Mouse (Mus musculus): ENCODE measurements at regions not wholly inside any gene's neighbourhood (a gene's known extent, or its start where the extent isn't known, plus 50 kb on each side); places are given as distances from the start of the nearest gene placed in this dataset.
A peak's percentile ranks its signal among the peaks of the same experiment; 100 is the strongest.

DNA sequence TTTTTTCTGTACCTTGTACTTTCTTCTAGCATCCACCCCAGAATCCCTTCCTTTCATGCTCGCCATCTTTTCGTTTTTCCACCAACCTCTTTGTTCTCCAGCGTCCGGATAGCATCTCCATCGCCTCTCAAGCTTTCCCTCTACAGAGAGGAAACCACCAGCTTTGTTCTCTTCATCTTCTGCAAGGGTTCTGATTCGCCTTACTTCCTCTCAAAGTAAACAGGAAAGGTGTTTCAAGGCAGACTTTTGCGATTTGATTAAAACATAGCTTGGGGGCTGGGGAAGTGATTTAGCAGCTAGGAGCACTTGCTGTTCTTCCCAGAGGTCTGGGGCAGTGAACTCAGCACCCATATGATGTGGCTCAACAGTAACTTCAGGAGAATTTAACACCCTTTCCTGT is 71.4 kb downstream of the Emp1 start:
- intact Hi-C loops (cut with DNase I) = no loop called here
- DNase-seq (ENCODE audit: low spot score in 2 of 2) = no peak

DNA sequence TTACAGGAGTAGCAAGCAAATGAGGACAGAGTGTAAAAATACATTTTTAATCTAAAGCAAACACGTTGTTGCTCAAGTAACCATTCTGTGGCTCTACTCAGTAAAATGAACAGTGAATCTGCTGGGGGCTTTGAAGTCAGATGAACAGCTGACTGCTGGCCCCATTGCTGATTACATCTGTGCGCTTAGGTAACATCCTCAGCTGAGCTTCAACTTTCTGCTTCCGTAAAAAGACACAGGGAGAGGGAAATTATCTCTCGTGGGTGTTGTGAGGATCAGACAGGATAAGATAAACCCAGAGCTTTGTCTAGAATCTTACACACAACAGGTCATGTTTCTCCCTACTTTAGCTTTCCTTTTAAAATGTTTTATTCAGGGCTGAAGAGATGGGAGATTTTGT is 74.0 kb downstream of the Emp1 start:
- no peak for DNase-seq (ENCODE audit: low spot score in 2 of 2)
- intact Hi-C loops (cut with DNase I) = no loop called here

DNA sequence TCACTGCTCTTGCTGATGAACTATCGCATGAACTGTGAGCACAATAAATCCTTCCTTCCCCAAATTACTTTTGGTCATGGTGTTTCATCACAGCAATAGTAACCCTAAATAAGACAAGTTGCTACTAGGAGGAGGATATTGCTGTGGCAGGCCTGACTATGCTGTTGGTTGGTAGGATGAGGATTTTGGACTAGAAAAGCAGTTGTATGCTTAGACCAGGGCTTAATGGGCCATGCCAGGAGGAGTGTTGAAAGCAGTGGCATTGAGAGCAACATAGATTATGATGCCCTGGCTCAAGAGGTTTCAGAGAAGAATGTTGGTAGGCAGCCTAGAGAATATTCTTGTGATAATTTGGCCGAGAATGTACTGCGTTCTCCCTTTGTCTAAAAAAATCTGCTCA is 75.9 kb downstream of the Emp1 start:
- intact Hi-C loops (cut with DNase I) = no loop called here
- no peak for DNase-seq (ENCODE audit: low spot score in 2 of 2)

DNA sequence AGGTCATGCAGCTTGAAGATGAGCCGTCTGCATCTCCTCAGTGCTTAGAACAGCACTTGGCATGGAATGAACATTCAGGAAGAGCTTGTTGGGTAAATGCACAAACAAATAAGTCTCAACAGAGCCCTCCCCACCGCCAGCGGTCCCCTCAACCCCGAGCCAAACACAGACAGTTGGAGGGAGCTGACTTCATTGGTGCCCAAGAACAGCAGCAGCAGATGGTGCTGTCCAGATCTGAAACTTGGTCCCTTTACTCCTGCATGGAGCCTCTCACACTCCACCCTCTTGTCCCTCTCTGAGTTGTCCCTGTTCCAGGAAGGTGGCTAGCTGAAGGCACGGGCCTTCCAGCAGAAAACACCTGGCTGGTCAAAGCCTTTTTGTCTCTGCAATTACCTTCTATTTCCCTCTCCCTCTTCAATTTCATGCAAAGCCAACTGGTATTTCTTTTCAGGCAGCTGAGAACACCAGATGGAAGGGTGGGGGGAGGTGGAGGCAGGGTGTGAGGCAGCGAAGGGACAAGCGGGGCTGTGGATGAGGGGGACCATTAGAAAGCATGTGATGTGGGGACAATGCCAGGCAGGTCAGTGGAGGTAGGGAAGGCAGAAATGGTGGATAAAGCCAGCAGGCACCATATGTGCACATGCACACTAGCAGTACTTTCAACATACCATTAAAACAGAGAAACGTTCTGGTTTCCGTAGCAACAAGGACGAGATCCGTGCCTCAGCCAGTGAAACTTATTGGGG is 79.0 kb downstream of the Emp1 start:
- intact Hi-C loops (cut with DNase I) = loop anchor here (5.0 to 10.0 kb wide), 3 partner anchors 201 to 914 kb away; partner anchors contain the start of gene Grin2b
- DNase-seq (ENCODE audit: low spot score in 2 of 2) = peak; percentile 68 to 71

- intact Hi-C loops (cut with DNase I) = loop anchor here (2.0 to 10.0 kb wide), 4 partner anchors 198 to 910 kb away; partner anchors contain the start of gene Grin2b
- DNase-seq (ENCODE audit: low spot score in 2 of 2) = peak; percentile 93
Observed at GRCm38 (mm10) chr6:135444661-135445060, 82.3 kb downstream of the Emp1 start.

DNA sequence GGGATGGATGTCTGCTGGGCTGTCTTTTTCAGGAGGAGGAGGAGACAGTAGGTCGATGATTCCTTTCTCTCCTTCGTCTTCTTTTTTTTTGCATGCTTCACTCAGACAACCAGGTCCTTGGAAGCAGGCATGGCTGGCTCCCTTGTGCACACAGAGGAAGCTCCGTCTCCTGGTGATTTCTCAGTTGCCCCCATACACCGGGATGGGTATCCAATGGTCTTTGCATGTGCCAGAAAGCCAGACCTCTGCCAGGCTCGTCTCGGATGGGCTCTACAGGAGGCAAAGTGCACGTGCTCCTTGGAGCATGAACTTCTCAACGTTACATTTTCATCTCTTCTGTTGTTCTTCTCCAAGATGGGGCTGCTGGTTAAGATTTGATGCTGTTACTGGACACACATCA is 82.7 kb downstream of the Emp1 start:
- DNase-seq (ENCODE audit: low spot score in 2 of 2) = no peak
- intact Hi-C loops (cut with DNase I) = loop anchor here (2.0 to 10.0 kb wide), 2 partner anchors 384 to 910 kb away; no protein-coding TSS in a partner anchor

DNA sequence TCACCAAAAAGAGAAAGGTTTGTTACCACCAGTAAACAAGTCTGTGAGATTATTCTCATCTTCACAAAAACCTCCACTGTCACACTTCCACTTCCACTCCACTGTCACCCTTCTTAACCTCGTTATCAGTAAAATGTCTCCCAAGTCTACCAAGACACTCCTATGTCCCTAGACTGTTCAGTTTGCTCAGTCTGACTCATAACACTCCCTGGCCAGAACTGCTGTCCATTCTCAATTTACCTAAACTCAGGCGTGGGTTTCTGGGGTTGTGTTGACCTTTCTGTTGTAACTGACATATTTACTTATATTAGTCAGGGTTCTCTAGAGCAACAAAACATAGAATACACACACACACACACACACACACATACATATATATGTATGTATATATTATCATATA is 85.5 kb downstream of the Emp1 start:
- DNase-seq (ENCODE audit: low spot score in 2 of 2) = no peak
- intact Hi-C loops (cut with DNase I) = loop anchor here (10.0 kb wide), 1 partner anchor 907 kb away; no protein-coding TSS in a partner anchor

- DNase-seq (ENCODE audit: low spot score in 2 of 2) = no peak
- intact Hi-C loops (cut with DNase I) = loop anchor here (10.0 kb wide), 1 partner anchor 906 kb away; no protein-coding TSS in a partner anchor
Observed at GRCm38 (mm10) chr6:135449228-135449627, 86.9 kb downstream of the Emp1 start.

DNA sequence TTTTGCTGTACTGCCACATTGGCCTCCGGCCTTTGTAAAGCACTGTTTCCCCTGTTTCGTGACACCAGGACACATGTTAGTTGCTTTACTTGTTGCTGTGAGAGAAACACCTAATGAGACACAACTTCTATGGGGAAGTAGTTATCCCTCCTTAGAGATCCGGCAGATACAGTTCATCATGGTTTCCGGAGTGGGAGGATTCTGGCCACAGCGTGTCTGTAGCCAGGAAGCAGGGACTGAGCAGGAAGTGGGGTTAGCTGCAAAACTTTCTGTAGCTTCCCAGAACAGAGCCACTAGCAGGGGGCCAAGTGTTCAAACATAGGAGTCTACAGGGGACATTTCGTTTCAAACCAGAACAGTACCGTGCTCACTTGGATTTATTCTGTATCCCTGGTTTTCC is 88.2 kb downstream of the Emp1 start:
- DNase-seq (ENCODE audit: low spot score in 2 of 2) = no peak
- intact Hi-C loops (cut with DNase I) = no loop called here

GRCm38 (mm10) chr6:135451165-135451797 is 88.9 kb downstream of the Emp1 start:
- intact Hi-C loops (cut with DNase I) = no loop called here
- peak; percentile 21 to 49 for DNase-seq (ENCODE audit: low spot score in 2 of 2)

GRCm38 (mm10) chr6:135453041-135453440 is 90.7 kb downstream of the Emp1 start:
- DNase-seq (ENCODE audit: low spot score in 2 of 2) = no peak
- intact Hi-C loops (cut with DNase I) = no loop called here

GRCm38 (mm10) chr6:135472495-135472894 is 110.2 kb downstream of the Emp1 start:
- DNase-seq (ENCODE audit: low spot score in 2 of 2) = no peak
- intact Hi-C loops (cut with DNase I) = no loop called here

- no peak for DNase-seq (ENCODE audit: low spot score in 2 of 2)
- intact Hi-C loops (cut with DNase I) = no loop called here
Observed at GRCm38 (mm10) chr6:135473146-135473545, 110.8 kb downstream of the Emp1 start.

- no peak for DNase-seq (ENCODE audit: low spot score in 2 of 2)
- intact Hi-C loops (cut with DNase I) = no loop called here
Observed at GRCm38 (mm10) chr6:135488795-135489194, 126.5 kb downstream of the Emp1 start.

GRCm38 (mm10) chr6:135493983-135494382 is 131.6 kb downstream of the Emp1 start:
- DNase-seq (ENCODE audit: low spot score in 2 of 2) = no peak
- intact Hi-C loops (cut with DNase I) = no loop called here

DNA sequence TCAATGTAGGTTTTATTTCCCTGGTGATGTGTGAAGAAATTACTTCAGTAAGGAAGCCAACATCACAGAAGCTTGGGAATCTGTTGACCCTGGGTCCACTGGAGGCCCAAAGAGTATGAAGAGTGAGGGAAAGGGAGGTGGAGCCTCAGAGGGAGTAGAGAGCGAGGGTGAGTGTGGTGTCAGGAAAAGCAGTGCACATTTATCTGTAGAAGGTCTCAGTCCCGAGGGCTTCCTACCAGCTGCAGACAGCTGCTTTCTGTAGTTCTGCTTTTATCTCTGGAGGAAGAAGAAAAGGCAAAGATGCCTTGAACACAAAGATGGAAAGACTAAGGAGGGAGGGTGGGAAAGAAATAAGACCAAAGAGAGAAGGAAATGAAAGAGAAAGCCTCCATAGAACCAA is 133.5 kb downstream of the Emp1 start:
- intact Hi-C loops (cut with DNase I) = no loop called here
- no peak for DNase-seq (ENCODE audit: low spot score in 2 of 2)

DNA sequence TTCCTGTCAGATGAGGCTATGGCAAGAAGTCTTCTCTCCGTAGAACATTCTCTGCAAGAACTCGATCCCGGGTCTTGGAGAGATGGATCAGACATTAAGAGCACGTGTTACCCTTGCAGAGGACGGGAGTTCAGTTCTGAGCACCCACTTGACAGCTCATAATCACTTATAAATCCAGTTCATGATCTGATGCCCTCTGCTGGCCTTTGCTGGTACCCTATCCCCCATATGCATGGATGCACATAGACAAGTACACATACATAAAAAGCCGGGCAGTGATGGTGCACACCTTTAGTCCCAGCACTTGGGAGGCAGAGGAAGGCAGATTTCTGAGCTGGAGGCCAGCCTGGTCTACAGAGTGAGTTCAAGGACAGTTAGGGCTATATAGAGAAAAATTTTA is 136.2 kb downstream of the Emp1 start:
- intact Hi-C loops (cut with DNase I) = no loop called here
- DNase-seq (ENCODE audit: low spot score in 2 of 2) = no peak

DNA sequence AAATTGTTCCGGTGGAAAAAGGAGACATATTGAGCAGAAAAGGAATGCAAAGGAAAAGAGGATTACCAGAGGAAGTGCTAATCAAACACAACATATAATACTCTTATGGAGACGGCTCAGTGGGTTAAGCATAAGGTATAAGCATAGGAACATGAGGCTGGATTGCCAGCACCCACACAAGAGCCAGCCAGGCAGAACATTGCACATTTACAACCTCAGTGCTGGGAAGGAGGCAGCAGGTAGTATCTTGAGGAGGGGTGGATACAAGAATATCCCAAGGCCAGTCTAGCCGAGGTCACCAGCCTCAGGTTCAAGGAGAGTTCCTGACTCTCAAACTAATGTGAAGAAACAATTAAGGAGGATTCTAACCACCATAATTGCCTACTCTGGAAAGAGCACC is 138.0 kb downstream of the Emp1 start:
- intact Hi-C loops (cut with DNase I) = no loop called here
- DNase-seq (ENCODE audit: low spot score in 2 of 2) = peak; percentile 17 to 21

DNA sequence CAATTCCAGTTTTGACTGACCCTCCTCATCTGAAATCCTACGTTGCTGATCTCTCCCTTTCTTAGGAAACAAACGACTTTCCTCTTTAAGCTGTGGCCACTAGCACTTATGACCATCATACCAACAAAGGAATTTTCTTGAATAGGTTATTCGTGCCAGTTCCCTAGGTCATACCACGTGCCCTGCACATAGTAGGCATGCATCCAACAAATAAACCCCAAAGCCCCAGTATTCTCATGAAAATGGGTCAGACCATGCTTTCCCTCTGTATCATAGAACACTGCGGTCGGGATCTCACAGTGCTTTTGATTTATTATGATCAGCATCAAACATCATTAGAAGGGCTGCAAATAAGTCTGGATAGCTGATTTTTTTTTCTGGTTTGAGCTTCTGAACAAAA is 139.4 kb downstream of the Emp1 start:
- no peak for DNase-seq (ENCODE audit: low spot score in 2 of 2)
- intact Hi-C loops (cut with DNase I) = no loop called here

DNA sequence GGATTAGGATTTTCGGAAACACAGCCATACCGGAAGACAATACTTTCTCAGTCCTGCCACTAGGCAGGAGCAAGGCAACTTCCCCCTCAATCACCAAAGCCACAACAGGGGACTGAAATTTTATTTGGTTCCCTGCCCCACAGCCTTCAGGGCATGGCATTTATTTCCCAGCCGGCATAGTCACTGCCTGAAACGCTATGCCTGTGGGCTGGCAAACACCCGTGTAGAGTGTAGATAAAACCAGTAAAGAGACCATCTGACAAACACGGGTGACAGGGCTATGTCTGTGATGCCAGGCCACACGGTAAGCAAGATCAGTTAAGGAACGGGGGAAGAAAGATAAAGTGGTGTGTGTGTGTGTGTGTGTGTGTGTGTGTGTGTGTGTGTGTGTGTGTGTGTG is 140.1 kb downstream of the Emp1 start:
- DNase-seq (ENCODE audit: low spot score in 2 of 2) = no peak
- intact Hi-C loops (cut with DNase I) = no loop called here
